Mouse (Mus musculus) layer of hippocampus, postnatal 14 days (tissue): ENCODE data around the gene Zbtb33. TPM values are rescaled to one million over a fixed set of nuclear protein-coding genes. Genes with fewer than 3 reads are reported as not detected.
A peak's percentile ranks its signal among the peaks of the same experiment; 100 is the strongest.

Source experiments
- DNase-seq, 2 experiments: peaks; one replicate each; pipeline ENCODE4 v3.0.0; 2021 to 2022; ENCODE audit warnings: low spot score in 2 of 2, mixed read lengths in 1 of 2
- long read RNA-seq, 2 experiments: library from polyadenylated mRNA; stranded (forward); transcript quantifications; one replicate each; pipeline ENCODE4 v2.0.0; 2021
- total RNA-seq, 2 experiments: library from RNA; stranded (reverse); gene quantifications; 2 replicates each; pipeline ENCODE4 v1.2.3; 2021

The Zbtb33 gene
- 10 to 100 TPM; 21.6 to 22.8 TPM for total RNA-seq
- long read RNA-seq, experiment 1, partial matches to known transcripts = 0 of 1 reads
- long read RNA-seq, experiment 1, other reads (novel, unspliced or antisense) = 1 of 1 reads
- long read RNA-seq, experiment 2, full-length matches to known transcripts = 1 of 2 reads
- long read RNA-seq, experiment 2, partial matches to known transcripts = 0 of 2 reads
- long read RNA-seq, experiment 2, other reads (novel, unspliced or antisense) = 1 of 2 reads

DNA sequence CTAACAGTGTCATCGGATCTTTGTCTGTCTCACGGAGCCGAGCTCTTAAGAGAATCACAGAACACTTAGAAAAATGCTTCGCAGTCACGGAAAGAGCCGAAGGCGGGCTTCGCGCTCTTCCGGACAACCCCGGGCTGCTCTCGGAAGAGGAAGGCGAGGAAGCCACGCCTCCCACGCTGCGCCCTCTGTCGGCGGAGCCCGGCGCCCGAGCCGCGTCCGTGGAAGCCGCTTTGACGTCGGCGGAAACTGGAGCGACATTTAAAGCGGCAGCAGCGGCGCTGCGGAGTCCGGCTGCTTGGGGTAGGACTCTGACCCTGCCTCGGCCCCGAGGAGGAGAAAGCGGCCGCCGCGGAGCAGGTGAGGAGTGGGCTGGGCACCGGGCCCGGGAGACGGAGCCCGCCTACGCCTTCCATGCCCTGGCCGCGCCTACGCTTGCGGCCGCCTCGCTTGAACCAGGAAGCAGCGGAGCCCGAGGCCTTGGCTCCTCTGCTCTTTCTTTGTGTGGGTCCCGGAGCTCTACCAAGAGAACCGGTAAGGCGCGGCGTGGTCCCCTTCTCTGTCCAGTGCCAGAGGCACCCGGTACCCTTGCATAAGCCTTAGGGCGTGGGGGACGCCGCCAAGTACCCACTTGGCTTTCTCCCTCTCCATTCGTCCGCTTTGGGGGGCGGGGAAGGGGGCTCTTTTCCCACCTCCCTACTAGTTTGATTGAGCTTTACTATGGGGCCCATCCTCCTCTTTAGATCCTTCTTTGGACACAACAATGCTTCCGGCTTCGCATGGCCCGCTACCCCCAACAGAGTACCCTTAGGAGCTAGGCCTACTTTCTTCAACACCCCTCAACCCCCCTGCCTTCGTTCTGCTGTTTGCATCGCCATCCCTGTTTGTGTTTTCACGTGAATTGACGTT is at the start of gene Zbtb33:
Gene Zbtb33 (plus strand): TSS at position 242 of the 906 bp plus-strand sequence.
- peak; percentile 84 to 86 for DNase-seq

DNA sequence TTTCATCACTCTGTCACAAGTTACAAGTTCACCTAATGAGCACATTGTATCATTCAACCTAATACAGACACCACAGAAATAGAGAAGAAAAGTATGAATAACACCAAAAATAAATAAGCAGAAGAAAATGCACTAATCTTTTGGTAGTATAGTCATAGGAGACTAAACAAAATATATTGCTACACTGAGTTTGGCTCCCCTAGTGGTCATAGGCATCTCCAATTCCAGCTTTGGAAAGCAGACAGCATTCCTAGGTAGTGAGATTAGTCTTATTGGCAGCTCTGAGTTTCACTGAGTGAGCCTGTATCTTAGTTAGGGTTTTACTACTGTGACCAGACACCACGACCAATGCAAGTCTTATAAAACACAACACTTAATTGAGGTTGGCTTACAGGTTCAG is 30.5 kb upstream of the Zbtb33 start:
- no peak for DNase-seq

DNA sequence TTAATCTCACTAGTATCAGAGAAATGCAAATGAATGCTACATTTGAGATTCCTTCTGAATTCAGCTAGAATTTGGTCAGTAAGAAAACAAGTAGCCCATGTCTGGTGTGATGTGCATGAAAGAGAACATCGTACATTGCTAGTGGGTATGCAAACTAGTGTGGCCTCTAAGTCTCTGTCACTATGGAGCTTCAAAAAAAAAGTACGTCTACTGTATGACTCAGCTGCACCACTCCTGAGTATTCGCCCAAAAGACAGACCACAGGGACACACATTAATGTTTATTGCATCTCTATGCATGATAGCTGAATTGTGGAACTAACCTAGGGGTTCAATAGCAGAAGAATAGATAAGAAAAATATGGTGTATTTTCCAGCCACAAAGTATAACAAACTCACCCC is 24.3 kb upstream of the Zbtb33 start:
- no peak for DNase-seq

DNA sequence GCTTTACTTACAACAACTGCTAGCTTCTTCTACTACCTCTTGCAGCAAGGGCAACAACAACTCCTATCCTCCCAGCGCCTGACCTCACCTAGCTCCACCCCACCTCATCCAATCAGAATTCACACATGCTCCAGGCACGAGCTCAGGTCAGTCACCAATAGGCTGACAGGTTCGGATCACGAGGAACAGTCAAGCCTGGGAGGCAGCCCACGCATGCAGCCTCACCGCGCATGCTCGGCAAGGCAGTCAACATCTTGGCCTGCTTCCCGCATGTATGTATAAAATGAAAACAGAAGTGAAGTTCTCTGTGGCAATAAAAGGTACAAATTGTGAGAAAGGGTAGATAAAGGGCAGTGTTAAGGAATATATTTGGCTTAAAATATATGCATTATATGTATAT is 23.5 kb upstream of the Zbtb33 start:
- DNase-seq = no peak

DNA sequence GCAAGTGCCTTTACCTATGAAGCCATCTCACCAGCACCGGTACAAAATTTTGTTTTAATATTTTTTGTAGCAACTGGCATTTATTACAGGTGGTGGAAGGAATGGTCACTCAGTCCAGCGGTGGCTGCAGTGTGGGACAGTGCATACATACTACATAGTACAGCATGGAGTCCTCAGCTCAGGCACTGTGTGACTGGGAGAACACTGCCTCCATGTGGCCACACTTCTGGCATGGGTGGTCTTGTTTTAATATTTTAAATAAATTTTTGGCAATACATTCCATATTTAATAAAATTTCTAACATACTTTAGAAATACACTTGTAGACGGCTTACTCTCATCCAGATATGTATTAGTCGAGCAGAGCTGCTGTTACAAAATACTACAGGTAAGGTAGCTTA is 23.0 kb upstream of the Zbtb33 start:
- no peak for DNase-seq

DNA sequence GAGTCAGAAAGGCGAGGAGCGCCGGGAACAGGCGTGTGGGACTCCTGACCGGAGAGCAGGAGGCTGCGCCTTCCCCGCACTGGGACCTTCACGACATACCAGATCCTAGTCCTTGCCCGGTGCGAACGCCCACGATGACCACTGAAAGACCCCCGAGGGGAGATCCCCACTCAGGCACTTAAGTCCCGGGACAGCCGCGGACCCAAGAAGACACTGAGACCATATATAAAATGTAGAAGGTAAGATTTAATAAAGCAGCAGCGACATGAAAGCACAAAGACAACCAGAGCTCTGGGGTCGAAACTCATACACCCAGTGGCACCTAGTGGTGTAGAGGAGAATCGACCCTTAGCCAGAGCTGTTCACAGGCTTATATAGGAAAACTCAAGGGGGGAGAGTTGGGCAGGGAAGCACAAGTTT is 9.7 kb upstream of the Zbtb33 start:
- peak; percentile 37 to 47 for DNase-seq

DNA sequence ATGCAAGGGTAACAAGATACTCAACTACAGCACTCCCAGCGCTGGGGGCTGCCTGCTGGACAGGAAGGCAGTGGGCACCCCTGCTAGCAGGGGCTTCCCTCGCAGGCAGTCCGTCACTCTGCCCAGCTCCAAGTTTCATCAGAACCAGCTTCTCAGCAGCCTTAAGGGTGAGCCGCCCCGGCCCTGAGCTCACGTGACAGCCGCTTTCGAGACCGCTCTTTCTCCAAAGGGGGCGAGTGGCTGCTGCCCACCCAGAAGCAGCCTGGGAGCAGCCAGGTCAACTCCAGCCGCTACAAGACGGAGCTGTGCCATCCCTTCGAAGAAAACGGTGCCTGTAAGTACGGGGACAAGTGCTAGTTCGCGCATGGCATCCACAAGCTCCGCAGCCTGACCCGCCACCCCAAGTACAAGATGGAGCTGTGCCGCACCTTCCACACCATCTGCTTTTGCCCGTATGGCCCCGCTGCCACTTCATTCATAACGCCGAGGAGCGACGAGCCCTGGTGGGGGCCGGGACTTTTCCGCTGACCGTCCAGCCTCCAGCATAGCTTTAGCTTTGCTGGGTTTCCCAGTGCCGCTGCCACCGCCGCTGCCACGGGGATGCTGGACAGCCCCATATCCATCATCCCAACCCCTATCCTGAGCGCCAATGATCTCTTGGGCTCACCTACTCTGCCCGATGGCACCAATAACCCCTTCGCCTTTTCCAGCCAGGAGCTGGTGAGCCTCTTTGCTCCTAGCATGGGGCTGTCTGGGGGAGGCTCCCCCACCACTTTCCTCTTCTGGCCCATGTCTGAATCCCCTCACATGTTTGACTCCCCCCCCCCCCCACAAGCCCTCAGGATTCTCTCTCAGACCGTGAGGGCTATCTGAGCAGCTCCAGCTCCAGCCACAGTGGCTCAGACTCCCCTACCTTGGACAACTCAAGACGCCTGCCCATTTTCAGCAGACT is 8.7 kb upstream of the Zbtb33 start:
- DNase-seq = no peak

DNA sequence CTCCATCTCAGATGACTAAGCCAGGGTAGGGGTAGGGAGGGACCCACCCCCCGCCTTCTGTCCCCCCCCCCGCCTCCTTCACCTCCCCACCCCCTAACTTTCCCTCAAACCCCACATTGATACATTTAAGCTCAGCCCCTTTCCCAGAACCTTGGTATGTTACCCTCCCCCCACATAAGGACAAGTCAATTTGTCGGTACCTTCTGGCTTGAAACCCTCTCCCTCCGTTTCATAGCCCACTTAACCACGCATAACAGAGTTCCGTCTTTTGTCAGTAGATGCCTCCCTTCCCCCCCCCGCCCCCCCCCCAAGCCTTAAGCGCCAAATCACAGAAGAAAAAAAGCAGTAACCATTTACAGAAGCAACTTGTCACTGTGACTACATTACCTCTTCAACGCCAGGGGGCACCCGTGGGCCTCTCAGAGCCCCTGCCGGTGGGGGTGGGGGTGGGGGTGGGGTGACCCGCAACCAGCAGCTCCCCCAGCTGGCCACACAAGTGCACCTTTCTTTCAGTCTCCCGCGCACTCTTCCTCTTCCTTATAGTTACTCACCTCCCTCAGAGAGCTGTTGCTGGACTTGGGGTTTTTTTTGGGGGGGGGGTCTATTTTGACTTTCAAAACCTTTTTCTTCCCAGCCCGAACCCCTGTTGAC is 7.9 kb upstream of the Zbtb33 start:
- peak in 1 of 2 experiments; percentile 47 for DNase-seq

DNA sequence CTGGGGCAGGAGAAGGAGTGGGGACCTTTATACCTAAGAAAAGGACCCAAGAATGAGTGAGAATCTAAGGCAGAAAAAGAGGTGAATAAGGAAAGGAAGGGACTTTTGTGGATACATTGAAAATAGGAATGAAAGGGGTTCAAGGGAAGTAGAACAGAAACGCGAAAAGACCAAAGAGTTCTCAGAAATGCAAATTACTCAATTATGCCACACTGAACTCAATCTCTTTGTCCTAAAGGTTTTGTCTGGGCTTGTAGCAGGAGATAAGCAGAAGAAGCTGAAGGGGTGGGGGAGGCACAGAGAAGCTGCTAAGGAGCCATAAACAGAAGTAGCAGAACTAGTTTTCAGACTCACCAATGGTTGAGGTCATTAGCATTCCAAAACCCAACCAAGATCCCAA is 4.1 kb upstream of the Zbtb33 start:
- DNase-seq = no peak

DNA sequence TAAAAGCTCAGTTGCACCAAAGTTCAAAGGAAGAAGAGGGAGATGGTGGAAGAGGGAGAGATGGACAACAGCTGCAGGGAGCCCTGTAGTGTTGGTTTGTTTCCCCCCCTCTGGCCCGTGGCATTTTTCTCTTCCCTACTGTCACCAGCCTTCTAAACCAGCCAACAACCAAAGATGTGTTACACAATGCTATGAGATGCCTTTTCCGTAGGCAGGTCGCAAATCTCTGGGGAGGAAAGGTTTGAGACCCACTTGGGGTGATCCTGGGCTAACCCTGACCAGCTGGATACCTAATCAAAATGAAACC is 818 bp downstream of the Zbtb33 start:
- no peak for DNase-seq

DNA sequence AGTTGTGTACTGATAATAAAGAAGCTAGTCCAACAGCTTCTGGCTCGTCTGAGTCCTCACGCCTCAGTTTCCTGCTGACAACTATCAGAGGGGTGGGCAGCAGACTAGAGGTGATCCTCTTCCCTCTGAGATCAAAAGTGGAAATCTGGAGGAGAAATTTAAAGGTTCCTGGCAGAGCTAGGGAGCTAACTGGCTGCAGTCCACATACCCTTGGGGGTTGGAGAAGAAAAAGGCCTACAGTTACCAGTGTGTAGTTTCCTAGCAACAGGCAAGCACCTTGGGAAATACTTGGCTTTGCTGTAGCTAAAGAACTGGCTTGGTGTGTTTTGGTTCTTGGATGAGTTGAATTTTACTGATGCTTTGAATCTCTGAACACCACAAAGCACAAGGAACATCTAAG is 12.2 kb downstream of the Zbtb33 start:
- no peak for DNase-seq

DNA sequence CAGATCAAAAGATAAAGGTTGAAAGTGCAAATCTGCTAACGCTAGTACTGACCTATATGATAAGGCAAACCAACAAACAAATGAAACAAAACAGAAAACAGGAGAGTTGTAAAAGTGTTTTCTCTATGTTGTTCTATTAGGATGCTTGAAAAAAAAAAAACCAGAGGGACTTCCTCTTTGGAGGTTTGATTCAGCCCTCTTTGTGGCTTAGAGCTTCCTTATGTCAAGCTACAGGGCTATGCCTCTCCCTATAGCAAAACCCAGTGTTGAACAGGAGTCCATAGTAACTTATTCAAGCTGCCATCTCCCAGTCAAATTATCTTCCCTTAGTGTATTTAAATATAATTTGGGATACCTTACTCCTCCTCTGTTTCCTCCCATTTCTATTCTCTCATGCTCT is 17.8 kb downstream of the Zbtb33 start:
- no peak for DNase-seq

DNA sequence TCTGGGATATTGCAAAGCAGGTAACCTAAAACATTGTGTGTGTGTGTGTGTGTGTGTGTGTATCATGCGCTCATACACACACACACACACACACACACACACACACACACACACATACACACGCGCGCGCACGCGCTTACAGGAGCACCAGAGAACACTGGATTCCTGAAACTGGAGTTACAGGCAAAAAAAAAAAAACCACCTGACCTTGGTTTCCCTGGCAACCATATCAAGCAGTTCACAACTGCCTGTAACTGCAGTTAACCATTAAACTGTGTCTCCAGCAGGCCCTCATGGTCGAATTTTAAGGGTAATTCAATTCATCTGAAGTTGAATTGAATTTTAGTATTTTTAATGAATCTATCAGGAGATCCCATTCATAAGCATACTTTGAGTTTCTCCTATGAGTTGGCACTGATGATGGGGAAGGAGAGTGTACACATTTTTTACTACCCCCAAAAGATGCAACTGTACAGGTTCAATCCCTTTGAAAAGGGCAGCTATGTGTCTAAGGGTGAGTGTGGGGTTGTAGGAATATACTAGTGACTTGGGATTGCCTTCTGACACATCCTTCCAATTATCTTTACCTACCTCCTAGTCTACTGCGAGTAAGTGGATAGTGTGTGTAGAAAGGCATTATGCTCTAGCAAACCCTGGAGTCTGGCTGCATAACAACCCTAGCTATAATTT is 27.5 kb downstream of the Zbtb33 start:
- no peak for DNase-seq

DNA sequence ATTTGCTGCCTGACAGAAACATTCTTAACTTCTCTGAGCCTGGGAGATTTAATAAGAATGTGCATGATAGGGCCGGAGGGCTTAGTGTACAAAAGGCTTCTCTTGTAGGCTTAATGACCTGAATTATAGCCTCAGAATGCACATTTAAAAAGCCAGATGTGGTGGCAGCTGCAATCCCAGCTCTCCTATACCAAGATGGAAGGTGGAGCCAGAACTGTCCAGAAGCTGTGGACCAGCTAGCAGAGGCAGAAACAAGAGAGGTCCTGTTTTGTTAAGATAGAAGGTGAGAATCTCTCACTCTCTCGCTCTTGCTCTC is 28.0 kb downstream of the Zbtb33 start:
- DNase-seq = no peak

DNA sequence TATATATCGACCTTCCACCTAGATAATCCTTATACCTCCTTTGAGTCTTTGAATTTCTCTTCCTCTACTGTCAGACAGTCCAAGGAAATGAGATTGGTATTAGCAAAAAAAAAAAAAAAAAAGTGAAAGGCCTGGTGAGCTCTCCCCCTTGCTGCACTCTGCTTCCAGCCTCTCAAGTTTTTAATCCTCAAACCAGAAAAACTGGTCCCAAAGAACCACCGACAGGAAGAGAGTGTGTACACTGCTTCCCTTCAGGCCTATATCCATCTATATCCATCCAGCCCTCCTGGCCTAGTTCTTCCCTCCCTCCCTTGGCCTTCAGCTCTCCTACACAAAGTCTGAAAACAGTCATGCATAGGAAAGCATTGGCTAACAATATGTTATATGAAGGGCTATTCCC is 33.2 kb downstream of the Zbtb33 start:
- no peak for DNase-seq

DNA sequence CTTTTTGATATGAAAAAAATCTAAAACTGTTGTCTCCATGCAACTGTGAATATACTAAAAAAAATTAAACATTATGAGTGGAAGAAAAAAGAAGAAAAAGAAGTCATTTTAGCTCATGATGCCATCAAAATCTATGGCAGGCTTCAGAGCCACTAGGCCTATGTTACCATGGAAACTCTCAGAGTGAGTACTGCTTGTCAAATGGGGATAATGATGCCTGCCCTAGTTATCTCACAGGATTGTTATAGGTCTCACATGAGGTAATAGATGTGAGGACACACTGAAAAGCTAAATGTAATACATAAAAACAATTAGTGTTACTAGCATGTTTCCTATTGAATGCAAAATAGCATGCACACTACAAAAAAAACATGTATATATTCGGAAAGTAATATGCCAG is 40.3 kb downstream of the Zbtb33 start:
- no peak for DNase-seq

DNA sequence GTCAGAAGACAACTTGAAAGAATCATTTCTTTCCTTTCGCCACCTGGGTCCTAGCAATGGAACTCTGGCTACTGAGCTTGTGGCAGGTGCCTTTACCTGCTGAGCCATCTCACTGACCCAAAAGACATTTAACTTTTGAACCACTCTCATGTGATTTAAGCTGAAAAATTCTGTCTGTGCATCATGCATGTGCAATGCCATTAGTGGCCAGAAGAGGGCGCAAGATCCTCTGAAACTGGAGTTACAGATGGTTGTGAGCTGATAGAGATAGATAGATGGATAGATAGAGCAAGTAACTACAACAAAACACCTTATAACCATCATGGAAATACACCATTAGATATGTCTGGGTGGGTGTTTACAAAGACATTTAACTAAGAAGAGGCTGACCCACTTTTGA is 48.1 kb downstream of the Zbtb33 start:
- DNase-seq = peak in 1 of 2 experiments; percentile 18
